Mouse (Mus musculus): ENCODE measurements around the gene Kcnb1.
"Not testable (repeated sequence)": the region's sequence is repeated elsewhere in the genome, so short reads cannot be mapped to it uniquely, and the experiment has no call there.

Gene Kcnb1

GRCm38 (mm10) chr2:167204686-167205085, 14.7 kb upstream of the Kcnb1 start:
- not testable (repeated sequence) for DNase-seq (ENCODE audit: low spot score)

- no peak for DNase-seq (ENCODE audit: low spot score)
These were observed 13.7 kb upstream of the Kcnb1 start for GRCm38 (mm10) chr2:167203505-167204166.

GRCm38 (mm10) chr2:167201463-167202291, 11.7 kb upstream of the Kcnb1 start:
- peak; percentile 87 for DNase-seq (ENCODE audit: low spot score)

GRCm38 (mm10) chr2:167198660-167199427, 8.9 kb upstream of the Kcnb1 start:
- no peak for DNase-seq (ENCODE audit: low spot score)

- no peak for DNase-seq (ENCODE audit: low spot score)
These were observed 3.4 kb upstream of the Kcnb1 start for GRCm38 (mm10) chr2:167193361-167193760.

GRCm38 (mm10) chr2:167189291-167190075, 472 bp downstream of the Kcnb1 start:
- DNase-seq (ENCODE audit: low spot score), result peak; percentile 36

- DNase-seq (ENCODE audit: low spot score), result no peak
These were observed 1.4 kb downstream of the Kcnb1 start for GRCm38 (mm10) chr2:167188315-167189207.

GRCm38 (mm10) chr2:167187119-167187518, 2.8 kb downstream of the Kcnb1 start:
- DNase-seq (ENCODE audit: low spot score), result no peak

GRCm38 (mm10) chr2:167186544-167186943, 3.4 kb downstream of the Kcnb1 start:
- DNase-seq (ENCODE audit: low spot score), result no peak

- peak; percentile 37 for DNase-seq (ENCODE audit: low spot score)
These were observed 4.0 kb downstream of the Kcnb1 start for GRCm38 (mm10) chr2:167186003-167186402.

- no peak for DNase-seq (ENCODE audit: low spot score)
These were observed 4.5 kb downstream of the Kcnb1 start for GRCm38 (mm10) chr2:167185432-167185831.

- DNase-seq (ENCODE audit: low spot score), result no peak
These were observed 8.1 kb downstream of the Kcnb1 start for GRCm38 (mm10) chr2:167181662-167182389.

- DNase-seq (ENCODE audit: low spot score), result no peak
These were observed 8.9 kb downstream of the Kcnb1 start for GRCm38 (mm10) chr2:167181096-167181495.

- DNase-seq (ENCODE audit: low spot score), result no peak
These were observed 10.7 kb downstream of the Kcnb1 start for GRCm38 (mm10) chr2:167179301-167179700.

- peak; percentile 33 for DNase-seq (ENCODE audit: low spot score)
These were observed 12.7 kb downstream of the Kcnb1 start for GRCm38 (mm10) chr2:167177231-167177641.

- no peak for DNase-seq (ENCODE audit: low spot score)
These were observed 14.7 kb downstream of the Kcnb1 start for GRCm38 (mm10) chr2:167175284-167175683.

GRCm38 (mm10) chr2:167173051-167173875, 16.7 kb downstream of the Kcnb1 start:
- no peak for DNase-seq (ENCODE audit: low spot score)

- no peak for DNase-seq (ENCODE audit: low spot score)
These were observed 22.3 kb downstream of the Kcnb1 start for GRCm38 (mm10) chr2:167167515-167168212.
